Mouse (Mus musculus) heart, postnatal 0 days (tissue): ENCODE data around the gene Kcne1.

ENCODE experiments used
- CTCF ChIP-seq: IDR thresholded peaks from 2 replicates; pipeline ENCODE4 v1.5.1; 2016; ENCODE audit warnings: antibody characterized with exemption, control low read depth, low read depth
- EP300 ChIP-seq: IDR thresholded peaks from 2 replicates; pipeline ENCODE4 v1.6.1; 2016; ENCODE audit warnings: antibody characterized with exemption, low read depth

DNA sequence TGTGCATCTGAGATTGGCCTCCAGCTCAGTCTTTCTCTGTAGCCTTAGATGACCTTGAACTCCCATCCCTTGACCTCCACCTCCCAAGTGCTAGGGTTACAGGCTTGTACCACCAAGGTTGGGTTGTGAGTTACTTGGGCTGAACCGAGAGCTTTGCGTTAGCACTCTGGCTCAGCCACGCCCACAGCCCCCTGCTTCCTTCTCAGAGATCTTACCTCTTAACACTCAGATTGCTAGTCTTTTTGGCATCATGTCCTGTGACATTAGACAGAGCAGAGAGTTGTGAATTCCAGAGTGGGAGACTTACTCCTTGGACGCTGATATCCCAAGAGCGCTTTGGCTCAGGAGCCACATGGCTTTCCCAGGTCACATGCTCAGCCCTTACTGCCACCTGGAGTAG lies 56.8 kb downstream of the Kcne1 start:
- TF ChIP-seq CTCF (no peak), EP300 (no peak)
